Mouse (Mus musculus) urinary bladder, postnatal 36 days (tissue): Measurements from ENCODE around the gene Fcf1.

ENCODE experiments used
- DNase-seq, 2 experiments: peaks; one replicate each; pipeline ENCODE4 v3.0.0; 2022; ENCODE audit warnings: low spot score in 2 of 2, mixed read lengths in 1 of 2

Gene Fcf1

DNA sequence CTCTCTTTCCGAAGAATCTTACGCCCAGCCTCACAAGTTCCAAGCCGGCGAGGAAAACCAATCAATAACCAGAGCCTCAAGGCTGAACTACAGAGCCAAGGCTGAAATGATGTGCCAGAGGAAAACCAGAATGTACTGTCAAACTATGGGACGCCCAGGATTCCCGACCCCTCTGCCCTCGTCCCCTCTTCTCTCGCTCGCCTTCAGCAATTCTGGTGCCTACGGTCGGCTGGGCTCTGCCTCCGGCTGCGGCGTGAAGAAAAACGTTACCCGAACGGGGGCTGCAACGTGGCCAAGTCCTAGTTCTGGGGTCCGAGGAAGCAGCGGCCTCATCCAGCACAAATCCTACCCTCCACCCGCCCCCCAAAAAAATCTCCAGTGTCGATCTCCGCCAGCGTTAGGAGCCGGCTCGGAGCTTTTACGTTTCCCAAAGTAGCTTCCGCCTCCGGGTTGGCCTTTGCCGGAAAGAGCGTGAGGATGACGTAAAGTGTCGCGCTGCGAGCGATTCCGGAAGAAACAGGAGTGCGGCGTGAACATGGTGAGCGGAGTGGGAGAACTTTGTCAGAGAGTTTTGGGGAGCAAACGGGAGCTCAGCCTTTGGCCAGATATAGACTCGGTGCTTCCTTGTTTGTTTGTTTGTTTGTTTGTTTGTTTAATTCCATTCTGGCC is at the start of gene Fcf1, which contains the start of gene Arel1:
Gene Fcf1 (plus strand): TSS at position 470 of the 669 bp plus-strand sequence.
Gene Arel1 (minus strand): TSS at position 473 of the 669 bp plus-strand sequence.
- DNase-seq, result peak; percentile 82 to 86

DNA sequence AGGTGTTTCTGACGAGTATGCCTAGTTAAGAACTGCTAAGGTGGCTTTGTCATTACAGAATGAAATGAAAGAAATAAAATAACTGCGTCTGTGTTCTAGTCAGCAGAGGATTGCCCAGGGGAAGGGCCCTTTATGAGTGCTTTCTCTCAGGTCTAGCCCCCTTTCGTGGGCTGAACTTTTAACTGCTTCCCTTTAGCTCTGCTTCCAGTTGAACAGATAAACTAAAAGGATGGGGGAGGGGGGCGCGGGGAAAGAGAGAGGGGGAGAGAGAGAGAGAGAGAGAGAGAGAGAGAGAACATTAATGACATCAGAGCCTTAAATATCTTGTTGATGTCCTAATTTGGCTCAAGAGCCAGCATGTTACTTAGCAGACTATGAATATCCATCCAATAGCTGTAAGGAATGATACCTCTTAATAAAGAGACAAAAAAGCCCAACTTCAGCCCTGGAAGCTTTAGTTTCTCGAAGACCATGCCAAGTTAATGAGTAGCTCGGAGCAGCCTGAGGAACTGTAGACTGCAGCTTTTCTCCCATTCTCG is 48.7 kb upstream of the Fcf1 start:
- no peak for DNase-seq

DNA sequence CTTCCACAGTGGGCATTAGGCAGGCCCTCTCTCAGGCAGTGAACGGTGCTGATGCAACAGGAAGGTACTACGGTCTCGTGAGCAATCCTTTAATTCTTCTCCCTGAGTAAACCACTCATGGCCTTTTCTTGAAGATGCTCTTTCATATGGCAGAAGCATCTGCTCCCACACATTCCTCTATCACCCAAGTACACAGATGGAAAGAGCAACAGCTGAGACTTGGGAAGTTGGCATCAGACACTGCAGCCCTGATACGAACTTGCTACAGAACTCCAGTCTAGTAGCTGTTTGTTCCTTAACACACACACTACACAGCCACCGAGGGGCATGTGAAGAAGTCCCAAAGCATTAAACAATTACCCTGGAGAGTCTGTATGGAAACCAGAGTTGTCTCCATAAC is 46.4 kb upstream of the Fcf1 start:
- no peak for DNase-seq

DNA sequence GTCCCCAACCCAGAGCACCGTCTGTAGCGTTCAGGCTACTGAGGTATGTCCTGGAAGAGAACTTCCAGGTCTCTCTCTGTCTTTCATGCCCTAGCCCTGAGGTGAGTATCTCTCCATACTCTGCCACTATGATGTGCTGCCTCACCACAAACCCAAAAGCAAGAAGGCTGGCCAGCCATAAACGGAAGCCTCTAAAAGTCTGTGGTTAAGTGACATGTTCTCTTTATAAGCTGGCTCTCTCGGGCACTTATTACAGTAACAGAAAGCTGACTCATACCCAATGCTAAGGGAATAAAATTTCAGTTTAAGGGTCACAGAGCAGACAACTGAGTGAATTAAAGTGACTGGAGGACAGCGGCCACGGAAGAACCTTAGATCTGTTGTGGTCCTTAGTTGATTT is 44.2 kb upstream of the Fcf1 start:
- no peak for DNase-seq

- no peak for DNase-seq
These were observed 38.5 kb upstream of the Fcf1 start for GRCm38 (mm10) chr12:84932210-84932609.

- no peak for DNase-seq
These were observed 35.4 kb upstream of the Fcf1 start for GRCm38 (mm10) chr12:84935343-84935742.

DNA sequence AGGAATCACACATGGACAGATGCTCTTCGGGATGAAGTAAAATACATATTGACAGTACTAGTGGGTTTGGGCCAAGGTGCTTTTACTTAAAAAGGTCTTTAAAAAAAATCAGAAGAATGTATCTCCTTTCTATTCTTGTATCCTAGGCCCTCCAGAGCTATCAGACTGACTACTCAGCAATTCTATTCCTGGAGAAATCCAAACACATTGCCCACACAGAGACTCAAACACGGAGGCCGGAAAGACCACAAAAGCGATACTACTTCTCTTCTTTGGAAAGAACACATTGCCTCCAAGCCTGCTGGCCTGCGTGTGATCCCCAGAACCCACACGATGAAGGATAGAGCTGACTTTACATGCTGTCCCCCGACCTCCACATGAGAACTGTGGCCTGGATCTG is 31.6 kb upstream of the Fcf1 start:
- DNase-seq, result no peak

- no peak for DNase-seq
These were observed 30.4 kb upstream of the Fcf1 start for GRCm38 (mm10) chr12:84940343-84940742.

GRCm38 (mm10) chr12:84941717-84942116 is 29.0 kb upstream of the Fcf1 start:
- no peak for DNase-seq

GRCm38 (mm10) chr12:84943006-84943952 is 27.4 kb upstream of the Fcf1 start:
- no peak for DNase-seq

DNA sequence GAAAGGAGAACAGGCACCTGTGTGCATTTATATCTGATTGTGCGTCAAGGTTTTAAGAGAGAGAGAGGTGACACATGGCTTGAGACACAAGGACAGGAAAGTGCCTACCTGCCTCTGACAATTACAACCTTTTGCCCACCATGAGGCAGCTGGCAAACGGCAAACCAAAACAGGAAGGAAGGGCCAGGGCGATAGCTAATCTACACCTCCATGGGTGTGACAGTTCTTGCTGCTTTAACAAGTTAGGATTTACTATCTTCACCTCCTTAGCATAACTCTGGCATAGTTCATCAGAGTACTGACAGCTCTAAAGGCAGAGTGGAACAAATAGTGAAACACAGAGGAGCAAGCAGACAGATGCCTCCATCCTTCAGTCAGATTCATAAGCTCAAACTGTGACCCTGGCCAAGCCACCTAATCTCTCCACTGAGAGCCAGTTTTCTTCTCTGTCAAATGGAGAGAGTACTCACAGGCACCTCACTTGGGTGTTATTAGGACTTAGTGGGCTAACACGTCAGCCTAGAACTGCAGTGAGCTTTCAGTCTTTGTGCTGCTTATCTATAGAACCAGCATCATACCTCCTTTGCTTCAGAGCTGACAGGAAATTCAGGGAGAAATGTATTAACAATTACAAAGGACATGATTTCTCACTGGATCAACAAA is 26.4 kb upstream of the Fcf1 start:
- DNase-seq, result no peak

- no peak for DNase-seq
These were observed 25.7 kb upstream of the Fcf1 start for GRCm38 (mm10) chr12:84944813-84945553.

DNA sequence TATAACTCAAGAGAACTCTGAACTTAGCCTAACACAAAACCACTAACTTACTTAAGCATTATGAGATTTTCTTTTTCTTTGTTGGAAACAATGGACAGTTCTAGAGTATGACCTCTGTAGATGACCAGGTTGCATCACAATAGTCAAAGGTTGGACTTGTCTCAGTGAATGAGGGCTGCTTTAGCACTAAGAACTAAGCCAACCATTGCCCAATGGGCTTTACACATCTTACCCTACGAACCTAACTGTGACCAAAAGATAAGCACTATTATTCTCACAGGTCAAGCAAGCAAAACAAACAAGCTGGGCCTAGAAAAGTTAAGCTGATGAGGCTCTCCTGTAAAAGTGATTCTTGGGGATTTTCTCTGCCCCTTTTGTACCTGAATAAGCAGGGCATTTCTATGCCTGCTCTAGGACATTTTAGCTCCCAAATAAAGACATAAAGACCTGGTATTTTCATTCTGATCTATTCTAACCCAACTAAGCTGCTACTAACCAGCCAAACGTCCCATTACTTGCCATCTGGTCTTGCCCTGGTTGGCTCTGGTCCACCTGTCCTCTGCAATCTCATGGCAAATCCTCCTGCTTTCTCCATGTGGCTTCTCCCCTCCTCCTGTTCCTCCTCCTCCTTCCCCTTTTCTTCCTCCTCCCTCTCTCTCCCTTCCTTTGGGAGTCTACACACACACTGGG is 22.7 kb upstream of the Fcf1 start:
- DNase-seq, result peak in 1 of 2 experiments; percentile 19

DNA sequence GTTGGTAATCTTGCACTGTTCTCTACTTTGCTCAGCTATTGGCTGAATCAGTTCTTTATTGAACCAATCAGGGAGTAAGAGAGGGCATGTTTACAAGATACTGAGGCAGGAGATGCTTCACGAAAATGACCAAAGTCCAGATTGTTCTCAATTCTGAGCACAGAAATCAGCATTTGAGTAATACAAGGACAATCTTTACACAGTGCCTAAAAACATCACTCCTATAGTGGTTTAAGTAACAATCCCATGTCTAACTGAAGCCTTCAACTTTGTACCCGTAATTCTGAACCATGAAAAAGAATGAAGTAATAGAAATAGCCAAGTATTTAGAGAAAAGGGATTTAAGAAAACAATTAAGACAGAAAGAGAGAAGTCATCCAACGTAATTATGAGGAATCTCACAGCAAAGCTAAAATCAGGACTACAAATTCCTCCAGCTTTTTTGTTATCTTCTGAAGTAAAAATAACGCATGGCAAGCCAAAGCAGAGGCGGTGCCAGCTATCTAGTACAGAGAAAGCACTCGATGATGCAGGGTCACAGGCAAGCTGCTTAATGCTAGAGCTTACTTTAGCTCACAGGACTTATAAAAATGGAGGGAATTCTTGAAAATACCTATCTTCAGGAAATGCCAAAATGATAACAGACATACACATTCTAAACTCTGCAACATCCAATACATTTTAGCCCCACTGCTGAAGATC is 22.0 kb upstream of the Fcf1 start:
- no peak for DNase-seq

GRCm38 (mm10) chr12:84950763-84951162 is 19.9 kb upstream of the Fcf1 start:
- DNase-seq, result no peak

DNA sequence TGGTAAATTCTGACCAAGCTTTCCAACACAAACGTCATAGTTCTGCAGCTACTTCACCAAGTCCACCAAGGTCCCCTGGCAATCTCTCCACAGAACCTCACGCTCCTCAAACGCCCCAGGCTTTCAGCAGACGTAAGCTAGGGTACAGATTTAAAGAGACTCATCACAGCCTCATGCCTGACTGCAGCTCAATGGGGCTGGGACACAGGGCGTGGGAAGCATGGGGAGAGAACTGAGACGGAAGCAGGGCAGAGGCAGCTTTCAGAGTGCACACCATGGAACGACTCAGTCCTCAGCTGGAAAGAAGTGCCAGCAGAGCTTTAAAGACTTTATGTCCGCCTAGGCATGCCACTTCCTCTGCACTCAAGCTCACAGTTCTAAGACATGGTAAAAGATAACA is 19.2 kb upstream of the Fcf1 start:
- no peak for DNase-seq

DNA sequence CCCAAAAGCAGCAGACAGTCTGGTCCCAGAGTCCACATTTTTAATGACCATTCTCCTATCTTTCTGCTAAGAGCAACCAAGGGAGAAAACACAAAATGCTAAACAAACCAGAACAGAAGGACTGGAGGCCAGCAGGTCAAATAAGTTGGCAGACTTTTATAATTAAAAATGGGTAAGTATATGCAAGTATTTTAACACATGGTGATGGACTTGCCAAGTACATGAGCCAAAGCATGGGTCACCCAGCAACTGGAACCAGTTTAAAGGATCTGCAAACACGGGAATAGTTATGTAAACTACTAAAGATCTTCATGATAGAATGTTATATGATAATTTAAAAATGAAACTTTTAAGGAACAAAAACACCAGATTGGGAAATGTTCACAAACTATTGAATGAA is 18.3 kb upstream of the Fcf1 start:
- no peak for DNase-seq

DNA sequence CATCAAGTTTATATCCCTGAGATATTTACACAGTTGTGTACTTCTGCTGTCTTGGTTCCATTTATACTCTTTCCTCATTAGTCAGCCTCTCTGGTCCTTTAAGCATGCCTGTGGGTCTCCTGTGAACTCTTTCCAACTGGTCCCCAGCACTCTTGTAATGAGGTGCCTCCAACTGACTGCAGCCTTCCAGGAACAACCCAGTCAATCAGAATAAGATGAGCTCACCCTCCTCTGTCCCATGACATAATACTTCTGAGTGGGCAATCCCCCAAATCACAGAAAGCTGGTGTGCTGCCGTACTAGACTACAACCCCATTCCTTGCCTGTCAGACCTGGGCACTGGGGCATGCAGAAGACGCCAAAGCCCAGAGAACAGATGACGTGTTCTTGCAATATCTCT is 14.4 kb upstream of the Fcf1 start:
- DNase-seq, result no peak

GRCm38 (mm10) chr12:84958794-84959356 is 11.8 kb upstream of the Fcf1 start:
- DNase-seq, result no peak

GRCm38 (mm10) chr12:84962606-84963005 is 8.1 kb upstream of the Fcf1 start:
- no peak for DNase-seq
